Mouse (Mus musculus): ENCODE results near the gene Tm7sf3.
A peak's percentile ranks its signal among the peaks of the same experiment; 100 is the strongest.

Tm7sf3 gene

GRCm38 (mm10) chr6:146642276-146643183, at the start of gene Tm7sf3, which contains the start of gene Med21:
Gene Tm7sf3 (minus strand): TSS chr6:146642824.
Gene Med21 (plus strand): TSS chr6:146642547.
- DNase-seq (ENCODE audit: low spot score in 2 of 2), result peak; percentile 98 to 99

GRCm38 (mm10) chr6:146688861-146689260, 46.2 kb upstream of the Tm7sf3 start:
- DNase-seq (ENCODE audit: low spot score in 2 of 2), result no peak

GRCm38 (mm10) chr6:146688010-146688409, 45.4 kb upstream of the Tm7sf3 start:
- no peak for DNase-seq (ENCODE audit: low spot score in 2 of 2)

GRCm38 (mm10) chr6:146686463-146687196, 44.0 kb upstream of the Tm7sf3 start:
- no peak for DNase-seq (ENCODE audit: low spot score in 2 of 2)

DNA sequence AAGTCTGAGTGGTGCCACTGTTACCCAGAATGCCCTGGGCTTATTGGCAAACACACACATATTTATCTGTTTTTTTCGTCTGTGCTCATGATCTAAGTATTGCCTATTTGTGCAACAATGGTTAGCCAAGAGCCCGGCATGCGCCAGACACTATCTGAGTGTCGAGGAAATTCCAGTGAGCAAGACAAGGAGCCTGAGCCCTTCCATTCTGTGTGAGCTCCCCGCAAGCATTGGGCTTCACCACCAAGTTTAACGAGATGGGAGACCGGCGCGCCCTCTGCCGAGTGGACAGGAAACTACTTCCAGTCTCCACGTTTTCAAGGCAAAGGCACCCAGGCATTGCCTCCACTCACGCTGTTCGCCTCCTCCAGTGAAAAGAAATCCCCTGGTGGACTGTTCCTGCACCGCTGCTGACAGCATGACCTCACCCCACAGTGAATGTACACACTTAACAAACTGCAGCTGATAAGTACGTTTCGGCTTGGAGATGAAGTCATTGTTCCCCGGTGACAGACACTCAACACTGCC, 43.2 kb upstream of the Tm7sf3 start:
- peak; percentile 11 to 33 for DNase-seq (ENCODE audit: low spot score in 2 of 2)

GRCm38 (mm10) chr6:146683881-146684280, 41.3 kb upstream of the Tm7sf3 start:
- DNase-seq (ENCODE audit: low spot score in 2 of 2), result no peak

GRCm38 (mm10) chr6:146678136-146679070, 35.8 kb upstream of the Tm7sf3 start:
- DNase-seq (ENCODE audit: low spot score in 2 of 2), result no peak

DNA sequence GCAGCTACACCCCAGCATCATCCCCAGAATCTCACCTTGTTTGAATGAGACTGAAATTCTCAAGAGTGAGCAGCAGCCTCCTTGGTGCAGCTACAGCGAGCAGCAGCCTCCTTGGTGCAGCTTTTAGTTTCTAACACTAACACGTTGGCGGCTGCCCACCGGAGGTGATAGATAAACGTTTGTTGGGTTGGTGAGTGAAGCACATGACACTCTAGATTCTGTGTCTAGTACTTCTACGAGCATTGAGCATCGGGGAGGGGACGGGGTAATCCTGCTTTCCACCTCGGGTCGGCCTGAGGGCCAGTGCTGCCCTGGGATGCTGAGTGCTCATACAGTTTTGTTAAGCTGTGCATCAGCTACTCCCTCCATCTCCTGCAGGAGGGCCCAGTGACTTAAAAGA, 34.3 kb upstream of the Tm7sf3 start:
- no peak for DNase-seq (ENCODE audit: low spot score in 2 of 2)

DNA sequence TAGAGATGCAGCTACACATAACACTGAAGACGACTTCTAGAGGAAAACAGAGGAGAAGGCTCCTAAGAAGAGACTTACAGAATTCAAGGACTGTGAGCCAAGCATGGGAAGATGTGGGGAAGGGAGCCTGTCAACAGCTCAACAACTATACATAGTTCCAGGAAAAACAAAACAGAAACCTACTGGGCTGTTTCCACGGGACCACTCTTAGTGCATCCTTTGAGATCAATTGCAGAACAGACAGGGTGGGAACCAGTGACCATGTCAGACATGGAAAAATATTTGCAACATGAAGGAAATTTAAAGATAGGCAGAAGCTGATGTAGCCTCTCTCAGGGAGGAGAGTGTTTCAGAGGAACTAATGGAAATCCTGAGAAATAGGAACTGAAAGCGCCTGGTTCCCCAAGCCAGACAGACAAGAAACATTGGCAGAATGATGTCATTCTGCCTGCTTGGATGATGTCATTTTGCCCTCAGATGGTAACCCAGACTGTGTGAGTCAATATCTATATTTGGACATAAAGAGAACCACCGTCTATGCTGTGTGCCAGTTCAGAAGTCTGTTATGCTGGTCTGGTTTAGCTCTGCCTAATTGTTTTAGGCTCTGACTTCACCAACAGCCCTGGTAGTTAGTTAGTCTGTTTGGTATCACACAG, 32.4 kb upstream of the Tm7sf3 start:
- no peak for DNase-seq (ENCODE audit: low spot score in 2 of 2)

DNA sequence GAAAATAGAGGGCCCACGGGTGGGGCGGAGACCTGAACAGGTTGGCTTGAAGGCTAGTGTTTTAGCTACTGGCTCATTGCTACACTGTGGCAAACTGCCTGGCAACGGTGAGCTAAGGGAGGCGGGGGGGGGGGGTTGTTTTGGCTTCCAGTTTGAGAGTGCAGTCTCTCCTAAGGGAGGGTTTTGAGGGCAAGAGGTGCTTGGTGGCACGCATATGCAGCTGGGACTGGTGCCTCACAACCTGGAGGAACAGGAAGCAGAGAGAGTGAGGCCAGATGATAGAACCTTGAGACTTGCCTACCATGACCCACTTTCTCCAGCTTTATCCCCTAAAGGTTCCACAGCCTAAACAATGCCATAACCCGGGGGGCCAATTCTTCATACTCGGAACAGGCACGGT, 31.8 kb upstream of the Tm7sf3 start:
- no peak for DNase-seq (ENCODE audit: low spot score in 2 of 2)

- DNase-seq (ENCODE audit: low spot score in 2 of 2), result no peak
Measured at GRCm38 (mm10) chr6:146673696-146674095, 31.1 kb upstream of the Tm7sf3 start.

- DNase-seq (ENCODE audit: low spot score in 2 of 2), result no peak
Measured at GRCm38 (mm10) chr6:146672106-146672505, 29.5 kb upstream of the Tm7sf3 start.

DNA sequence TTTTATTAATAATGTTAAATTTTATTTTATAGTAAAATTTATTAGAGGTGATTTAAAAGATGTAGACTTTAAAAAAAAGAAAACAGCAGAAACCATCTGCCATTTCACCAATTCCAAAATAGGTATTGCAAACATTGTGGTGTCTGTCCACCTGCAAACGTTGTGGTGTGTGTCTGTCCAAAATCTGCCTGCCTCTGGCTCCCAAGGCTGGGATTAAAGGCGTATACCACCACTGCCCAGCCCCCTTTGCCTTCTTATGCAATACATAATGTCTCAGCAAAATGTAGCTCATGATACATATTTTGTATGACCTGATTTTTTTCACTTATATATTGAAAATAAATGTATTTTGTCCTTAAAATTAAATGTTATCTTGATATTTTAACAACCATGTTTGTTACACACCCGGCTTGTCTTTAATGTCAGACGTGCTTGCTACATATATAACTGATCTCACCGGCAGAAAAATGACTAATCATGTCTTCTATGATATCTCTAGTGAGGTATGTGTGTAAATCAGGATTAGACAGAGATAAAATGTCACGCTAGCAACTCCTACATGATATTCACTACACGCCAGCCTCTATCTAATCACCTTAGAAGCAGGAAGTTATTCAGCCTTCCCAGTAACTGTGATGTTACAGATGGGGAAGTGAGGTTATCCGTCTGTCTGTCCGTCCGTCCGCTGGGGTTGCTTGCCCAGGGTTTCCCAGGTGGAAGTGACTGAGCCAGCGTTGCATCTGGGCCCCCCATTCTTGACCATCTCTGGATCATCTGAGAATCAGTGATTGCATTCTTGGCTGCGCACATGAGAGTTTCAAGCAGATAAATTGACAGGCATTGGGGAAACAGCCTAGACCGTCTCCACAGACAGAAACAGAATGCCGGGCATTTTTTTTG, 28.6 kb upstream of the Tm7sf3 start:
- DNase-seq (ENCODE audit: low spot score in 2 of 2), result no peak

GRCm38 (mm10) chr6:146668606-146669005, 26.0 kb upstream of the Tm7sf3 start:
- DNase-seq (ENCODE audit: low spot score in 2 of 2), result no peak

GRCm38 (mm10) chr6:146666811-146667210, 24.2 kb upstream of the Tm7sf3 start:
- DNase-seq (ENCODE audit: low spot score in 2 of 2), result no peak

DNA sequence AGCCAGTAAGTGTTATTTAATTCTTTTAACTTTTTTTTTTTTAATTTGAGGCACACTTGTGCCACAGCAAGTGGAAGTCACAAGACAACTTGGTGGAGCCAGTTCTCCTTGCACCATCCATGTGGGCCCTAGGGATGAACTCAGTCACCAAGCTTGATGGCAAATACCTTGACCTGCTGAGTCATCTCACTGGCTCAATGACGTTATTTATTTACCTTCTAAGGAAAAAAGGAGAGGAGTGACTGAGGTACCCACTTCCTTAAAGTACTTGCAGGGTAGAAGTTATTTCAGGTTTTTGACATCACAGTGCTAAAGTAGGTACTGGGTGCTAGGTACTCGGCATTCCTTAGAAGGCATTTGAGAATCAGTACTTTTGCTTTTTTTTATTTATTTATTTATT, 22.8 kb upstream of the Tm7sf3 start:
- no peak for DNase-seq (ENCODE audit: low spot score in 2 of 2)

GRCm38 (mm10) chr6:146664917-146665316, 22.3 kb upstream of the Tm7sf3 start:
- DNase-seq (ENCODE audit: low spot score in 2 of 2), result no peak

DNA sequence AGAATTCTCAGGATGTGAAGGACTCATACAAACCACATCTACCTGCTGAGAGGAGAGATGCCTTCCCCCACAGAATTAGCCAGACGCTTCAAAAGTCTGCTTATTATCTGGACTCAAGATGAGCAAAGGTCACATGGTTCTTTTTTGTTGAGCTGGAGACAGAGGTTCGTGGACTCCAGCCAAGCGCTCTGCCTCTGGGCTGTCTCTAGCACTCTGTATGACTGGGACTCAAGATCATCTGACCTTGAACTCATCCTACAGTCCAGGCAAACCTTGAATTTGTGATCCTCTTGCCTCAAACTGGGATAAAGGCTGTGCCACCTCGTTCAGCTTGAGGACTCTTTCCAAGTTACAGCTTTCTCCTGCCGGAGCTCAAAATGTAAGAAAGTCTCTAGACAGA, 21.5 kb upstream of the Tm7sf3 start:
- no peak for DNase-seq (ENCODE audit: low spot score in 2 of 2)

GRCm38 (mm10) chr6:146662679-146663078, 20.1 kb upstream of the Tm7sf3 start:
- peak; percentile 14 to 40 for DNase-seq (ENCODE audit: low spot score in 2 of 2)

DNA sequence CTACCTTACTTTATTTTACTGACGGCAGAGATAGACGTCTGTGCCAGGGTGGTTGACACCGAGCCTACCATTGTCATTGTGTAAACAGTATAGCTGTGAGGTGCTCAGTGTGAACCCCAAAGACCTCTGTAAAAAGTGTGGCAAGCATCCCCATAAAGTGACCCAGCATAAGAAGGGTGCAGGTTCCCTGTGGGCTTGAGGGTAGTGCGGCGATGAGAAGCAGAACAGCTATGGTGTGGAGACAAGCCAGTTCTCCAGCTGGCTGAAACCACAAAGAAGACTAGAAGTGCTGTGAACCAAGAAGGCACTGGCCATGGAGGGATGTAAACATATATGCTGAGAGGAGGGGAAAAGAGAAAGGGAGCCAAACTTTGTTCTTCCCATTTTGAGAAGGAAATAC, 19.0 kb upstream of the Tm7sf3 start:
- DNase-seq (ENCODE audit: low spot score in 2 of 2), result no peak
